Mouse (Mus musculus) brown adipose tissue, adult 24 weeks (tissue): ENCODE measurements around the gene Tppp. TPM values are rescaled to one million over a fixed set of nuclear protein-coding genes. Genes with fewer than 3 reads are reported as not detected.
"Not testable (repeated sequence)": the region's sequence is repeated elsewhere in the genome, so short reads cannot be mapped to it uniquely, and the experiment has no call there.

ENCODE experiments used
- H3K27ac ChIP-seq: fragments of 200-500 bp; replicated peaks from 2 replicates; pipeline ENCODE4 v1.5.1; 2012; ENCODE audit warnings: low read depth, mild to moderate bottlenecking, low read length
- H3K4me1 ChIP-seq: fragments of 200-500 bp; 2 replicates; pipeline ENCODE4 v1.6.1; 2012; ENCODE audit warnings: low read length, mixed read lengths; ENCODE audit not compliant: control insufficient read depth, insufficient read depth, insufficient read length
- H3K4me3 ChIP-seq: fragments of 200-500 bp; 2 replicates; pipeline ENCODE4 v1.5.1; 2012; ENCODE audit warnings: low read depth, mild to moderate bottlenecking, low read length, moderate library complexity; ENCODE audit not compliant: insufficient read depth
- polyA plus RNA-seq: library from polyadenylated mRNA; stranded (reverse); fragments of >200 nt; gene quantifications from 2 replicates; pipeline ENCODE4 v1.2.4, GENCODE M21; 2012; ENCODE audit not compliant: missing spikeins, insufficient read depth, insufficient read length

Tppp gene
- 15.1 and 18.7 TPM in 2 replicates for polyA plus RNA-seq

DNA sequence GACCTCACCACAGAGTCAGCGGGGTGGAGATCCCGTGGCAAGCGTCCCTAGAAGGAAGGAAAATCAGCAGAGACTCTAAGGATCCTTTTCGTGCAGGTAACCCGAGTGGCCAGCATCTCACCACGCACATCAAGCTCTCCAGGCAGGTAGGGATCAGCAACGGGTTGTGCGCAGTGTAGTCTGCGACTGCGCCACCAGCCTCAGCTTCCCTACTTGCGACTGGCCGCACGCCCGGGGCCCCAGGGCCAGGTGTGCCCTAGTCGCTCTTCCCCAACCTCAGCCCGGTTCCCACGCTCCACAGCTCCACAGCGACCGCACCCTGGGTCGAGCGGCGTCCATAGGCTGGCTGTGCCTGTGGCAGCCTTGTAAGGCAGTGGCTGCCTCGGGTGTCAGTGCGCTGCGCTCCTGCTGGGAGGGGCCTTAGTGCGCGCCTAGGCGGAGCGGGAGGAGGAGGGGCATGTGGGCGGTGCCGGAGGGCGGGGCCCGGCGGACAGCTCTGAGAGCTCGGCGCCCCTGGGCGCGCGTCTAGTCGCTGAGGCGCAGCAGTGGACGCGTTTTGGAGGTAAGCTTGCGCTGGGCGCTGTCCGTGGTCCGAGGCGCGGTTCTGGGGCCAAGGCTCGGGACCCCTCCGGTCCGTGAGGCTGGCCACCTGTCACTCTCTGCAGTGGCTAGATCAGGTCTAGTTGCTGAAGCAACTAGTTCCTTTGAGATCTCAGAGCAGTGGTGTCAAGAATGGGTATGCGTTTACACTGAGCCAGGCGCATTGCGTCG lies at the start of gene Tppp:
Gene Tppp, plus strand, starts transcription at position 460 of the 771 bp plus-strand sequence.
- Histone ChIP-seq H3K4me3 (peak within 1 kb of the TSS; percentile 83), H3K27ac (peak within 1 kb of the TSS; percentile 68), H3K4me1 (peaks cover 14% of the 10 kb centered on the region)

DNA sequence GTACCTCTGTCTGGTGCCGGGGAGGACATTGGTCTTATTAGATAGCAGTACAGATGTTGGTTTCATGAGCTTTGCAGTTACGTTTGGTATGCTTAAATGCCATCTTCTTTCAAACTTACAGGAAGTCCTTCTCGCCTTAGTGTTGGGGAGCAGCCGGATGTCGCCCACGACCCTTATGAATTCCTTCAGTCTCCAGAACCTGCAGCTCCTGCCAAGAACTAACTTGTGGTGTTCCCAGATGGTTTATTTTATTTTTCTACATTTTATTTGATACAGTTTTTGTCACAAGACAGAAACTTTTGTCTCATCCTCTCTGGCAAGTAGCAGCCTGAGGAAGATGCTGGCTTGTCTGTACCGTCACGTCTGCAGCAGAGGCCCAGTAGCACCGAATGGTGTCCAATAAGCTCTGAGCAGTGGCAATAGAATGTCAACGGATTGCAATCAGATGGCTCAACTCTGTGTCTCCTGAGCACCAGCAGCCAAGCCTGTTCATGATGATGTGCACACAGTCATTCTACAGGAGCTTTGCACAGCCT lies 49.0 kb upstream of the Tppp start:
- Histone ChIP-seq H3K4me1 (no peaks in the 10 kb centered on the region), H3K4me3 (no peak overlapping the region), H3K27ac (no peak overlapping the region)

DNA sequence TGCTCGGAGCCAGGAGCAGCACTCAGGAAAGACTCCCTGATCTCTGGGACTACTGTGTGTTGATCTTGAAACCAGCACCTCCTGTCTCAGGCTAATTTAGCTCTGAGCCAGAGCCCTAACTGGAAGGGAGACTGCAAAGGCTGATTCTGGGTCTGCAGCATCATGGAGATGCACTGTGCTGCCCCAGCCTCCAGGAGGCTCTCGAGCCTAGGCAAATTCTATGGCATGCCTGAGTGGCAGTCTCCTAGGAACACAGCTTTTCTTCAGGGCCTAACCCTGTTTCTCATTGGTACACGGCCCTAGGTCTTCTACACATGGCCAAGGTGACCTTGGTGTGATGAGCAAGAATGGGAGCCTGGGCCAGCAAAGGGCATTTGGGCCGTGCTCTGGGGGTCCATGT lies 48.0 kb upstream of the Tppp start:
- H3K27ac ChIP-seq, result no peak overlapping the region
- no peaks in the 10 kb centered on the region for H3K4me1 ChIP-seq
- H3K4me3 ChIP-seq, result no peak overlapping the region

DNA sequence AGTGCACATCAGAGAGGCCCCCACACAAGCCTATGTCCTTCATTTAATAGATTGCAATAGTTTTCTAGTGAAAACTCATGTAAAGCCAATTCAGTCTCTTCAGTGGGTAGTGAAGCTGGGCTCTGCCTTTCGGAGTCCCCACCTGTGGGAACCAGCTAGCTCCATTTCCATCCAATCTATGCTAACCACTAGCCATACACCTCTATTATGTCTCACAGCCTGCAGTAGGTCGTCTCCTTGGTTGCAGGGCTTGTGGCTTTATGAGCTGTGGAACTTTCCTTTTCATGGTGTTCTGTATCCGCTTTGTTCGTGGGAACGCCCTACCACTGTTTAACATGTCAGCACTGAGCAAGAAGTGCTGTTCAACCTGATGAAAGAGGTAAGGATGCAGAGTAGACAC lies 45.7 kb upstream of the Tppp start, which contains the start of gene Zdhhc11:
Gene Zdhhc11, plus strand, starts transcription at position 301 of the 400 bp plus-strand sequence.
- no peaks in the 10 kb centered on the region for H3K4me1 ChIP-seq
- no peak within 1 kb of the TSS for H3K27ac ChIP-seq
- H3K4me3 ChIP-seq, result no peak within 1 kb of the TSS

DNA sequence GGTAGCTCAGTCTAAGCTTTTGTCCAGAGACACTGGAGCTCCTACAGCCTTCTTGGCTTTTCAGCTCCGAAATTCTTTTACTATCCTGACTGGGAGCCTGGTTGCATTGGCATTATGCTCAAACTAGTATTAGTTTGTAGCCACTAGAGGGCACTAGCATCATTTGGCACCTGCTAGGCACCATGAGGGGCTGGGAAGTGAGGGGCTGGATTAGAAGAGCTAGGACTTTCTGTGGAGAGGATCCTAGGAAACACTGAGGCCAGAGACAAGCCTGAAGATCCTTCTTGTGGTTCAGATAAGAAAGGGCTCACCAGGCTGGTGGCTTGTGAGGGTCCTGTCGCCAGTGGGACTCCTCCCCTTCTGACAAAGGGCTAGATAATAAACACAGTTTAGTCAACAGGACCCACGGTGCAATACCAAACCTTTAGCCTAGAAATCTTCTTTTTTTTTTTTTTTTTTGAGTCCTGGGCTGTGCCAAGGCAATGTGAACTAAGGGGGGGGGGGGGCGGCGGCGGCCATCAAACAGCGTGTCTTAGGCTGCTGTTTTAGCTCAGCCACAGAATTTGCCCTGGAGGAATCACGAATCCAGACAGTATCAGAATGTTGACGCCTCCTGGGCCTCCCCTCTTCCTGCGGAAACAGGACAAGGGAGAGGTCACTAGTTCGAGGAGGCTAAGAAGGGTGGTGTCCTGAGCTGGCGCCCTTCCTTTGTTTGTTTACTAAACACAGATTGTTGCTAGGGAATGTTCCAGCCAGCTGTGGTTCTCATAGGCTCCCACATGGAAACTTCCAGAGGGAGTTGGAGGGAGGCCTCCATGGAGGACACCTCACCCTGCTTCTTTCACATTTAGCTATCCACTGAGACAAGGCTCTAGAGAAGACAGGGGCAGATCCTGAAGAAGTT lies 38.4 kb upstream of the Tppp start:
- Histone ChIP-seq H3K4me3 (peak overlapping the region; percentile 45), H3K4me1 (peaks cover 14% of the 10 kb centered on the region; the same call in 1 of the 2 replicates), H3K27ac (peak overlapping the region; percentile 95)

DNA sequence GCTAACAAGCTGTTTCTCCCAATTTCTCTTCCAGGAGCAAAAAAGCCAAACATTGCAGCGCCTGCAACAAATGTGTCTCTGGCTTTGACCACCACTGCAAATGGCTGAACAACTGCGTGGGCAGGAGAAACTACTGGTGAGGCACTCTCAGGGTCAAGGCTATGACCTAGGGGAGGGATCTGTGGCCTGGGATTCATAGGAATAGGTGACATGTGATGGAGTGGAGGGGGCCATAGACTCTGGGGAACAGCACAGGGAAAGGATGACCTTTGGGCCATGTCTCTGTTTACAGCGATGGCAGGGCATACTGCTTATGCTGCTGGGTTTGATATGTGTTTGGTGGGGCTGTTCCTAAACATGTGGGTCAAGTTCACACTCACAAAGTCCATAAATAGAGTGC lies 34.7 kb upstream of the Tppp start:
- H3K27ac ChIP-seq, result no peak overlapping the region
- no peak overlapping the region for H3K4me3 ChIP-seq
- peaks cover 14% of the 10 kb centered on the region; the same call in 1 of the 2 replicates for H3K4me1 ChIP-seq

DNA sequence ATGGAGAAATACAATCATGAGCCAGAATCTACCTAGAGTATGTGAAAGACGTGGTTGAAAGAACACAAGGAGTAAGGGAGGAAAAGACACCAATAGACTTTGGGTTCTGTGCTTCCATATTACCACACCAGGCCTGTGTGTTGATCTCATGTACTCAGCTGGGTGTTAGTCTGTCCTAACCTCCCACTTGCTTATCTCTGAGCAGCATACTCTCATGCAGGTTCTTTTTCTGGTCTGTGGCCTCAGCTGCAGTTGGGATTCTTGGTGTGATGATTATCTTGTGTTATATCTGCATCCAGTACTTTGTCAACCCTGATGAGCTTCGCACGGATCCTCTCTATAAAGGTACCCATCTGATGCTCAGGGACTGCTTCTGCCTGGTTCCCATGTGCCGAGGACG lies 32.3 kb upstream of the Tppp start:
- peaks cover 6% of the 10 kb centered on the region; the same call in 1 of the 2 replicates for H3K4me1 ChIP-seq
- H3K27ac ChIP-seq, result no peak overlapping the region
- no peak overlapping the region for H3K4me3 ChIP-seq

DNA sequence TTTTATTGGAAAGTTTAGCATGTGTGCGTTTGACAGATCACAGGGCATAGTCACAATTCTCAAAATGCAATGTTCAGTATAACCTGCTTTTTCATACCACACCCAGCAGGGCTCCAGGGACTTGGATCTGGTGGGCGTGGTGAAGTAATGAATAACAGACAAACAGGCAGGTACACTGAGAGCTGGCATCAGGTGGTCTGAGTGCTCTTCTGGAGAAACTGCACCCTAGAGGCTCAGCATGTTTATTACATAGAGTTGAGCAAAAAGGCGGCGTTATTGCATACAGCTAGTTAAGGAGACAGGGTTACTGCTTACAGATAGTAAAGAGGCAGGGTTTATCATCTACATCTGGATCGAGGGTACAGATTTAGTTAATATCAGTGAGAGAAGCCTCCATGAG lies 18.9 kb upstream of the Tppp start:
- Histone ChIP-seq H3K4me3 (no peak overlapping the region), H3K4me1 (peaks cover 12% of the 10 kb centered on the region; the same call in 1 of the 2 replicates), H3K27ac (no peak overlapping the region)

DNA sequence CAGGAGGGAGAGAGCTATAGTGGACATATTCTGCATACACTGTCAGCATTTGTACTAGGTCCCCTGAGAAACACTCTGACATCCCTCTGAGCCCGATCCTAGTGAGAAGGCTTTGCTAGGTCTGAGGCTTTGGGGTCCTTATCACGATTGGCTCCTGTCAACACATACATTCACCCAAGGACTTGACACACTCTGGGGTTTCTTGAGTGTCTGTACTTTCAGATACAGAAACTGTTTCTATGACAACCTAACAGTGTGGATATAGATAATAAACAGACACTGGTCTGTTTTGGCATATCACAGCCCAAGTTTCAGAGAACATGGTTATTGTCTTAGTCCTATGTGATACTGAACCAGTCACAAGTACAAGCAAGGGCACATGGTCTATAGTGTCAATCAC lies 18.4 kb upstream of the Tppp start:
- Histone ChIP-seq H3K4me1 (peaks cover 12% of the 10 kb centered on the region; the same call in 1 of the 2 replicates), H3K4me3 (no peak overlapping the region), H3K27ac (0 out of 2 replicates have a peak overlapping the region, but pooled peaks have one; percentile 9)

DNA sequence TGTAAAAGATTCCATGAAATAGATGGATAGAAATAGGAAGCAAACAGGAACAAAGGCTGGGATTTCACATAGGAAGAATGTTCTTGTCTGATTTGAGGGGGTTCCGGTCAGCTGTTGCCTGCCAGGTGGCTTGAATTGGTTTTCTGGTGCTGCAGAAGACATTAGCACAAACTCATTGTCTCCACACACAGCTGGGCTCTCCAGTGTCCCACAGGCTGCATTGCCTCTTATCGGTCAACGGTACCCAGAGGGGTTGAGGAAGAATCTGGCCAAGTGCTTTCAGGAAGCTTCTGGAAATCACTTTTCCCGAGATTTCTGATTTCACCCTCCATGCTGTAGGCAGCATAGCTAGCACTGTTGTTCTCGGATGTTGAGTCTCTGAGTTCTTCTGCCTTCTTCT lies 17.9 kb upstream of the Tppp start:
- no peak overlapping the region for H3K4me3 ChIP-seq
- peak overlapping the region; percentile 61 for H3K27ac ChIP-seq
- peaks cover 12% of the 10 kb centered on the region; the same call in 1 of the 2 replicates for H3K4me1 ChIP-seq

DNA sequence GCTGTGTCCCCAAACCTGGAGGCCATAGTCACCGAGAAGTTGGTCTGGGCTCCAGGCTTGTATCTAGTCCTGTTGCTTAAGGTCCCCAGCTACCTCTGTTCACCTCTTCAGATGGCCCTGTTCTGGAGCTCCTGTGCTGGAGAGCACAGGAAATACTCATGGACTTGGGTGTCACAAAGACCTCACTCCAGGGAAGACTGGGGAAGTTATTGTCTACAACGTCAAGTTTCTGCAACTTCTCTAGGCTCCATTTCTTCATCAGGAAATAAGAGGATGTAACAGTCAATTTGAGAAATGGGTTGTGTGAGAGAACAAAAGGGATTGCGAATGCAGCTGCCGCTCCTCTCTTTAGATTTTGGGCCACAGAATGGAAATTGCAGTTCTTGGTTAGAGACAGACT lies 12.8 kb upstream of the Tppp start:
- no peak overlapping the region for H3K27ac ChIP-seq
- no peak overlapping the region for H3K4me3 ChIP-seq
- peaks cover 5% of the 10 kb centered on the region; the same call in 1 of the 2 replicates for H3K4me1 ChIP-seq

DNA sequence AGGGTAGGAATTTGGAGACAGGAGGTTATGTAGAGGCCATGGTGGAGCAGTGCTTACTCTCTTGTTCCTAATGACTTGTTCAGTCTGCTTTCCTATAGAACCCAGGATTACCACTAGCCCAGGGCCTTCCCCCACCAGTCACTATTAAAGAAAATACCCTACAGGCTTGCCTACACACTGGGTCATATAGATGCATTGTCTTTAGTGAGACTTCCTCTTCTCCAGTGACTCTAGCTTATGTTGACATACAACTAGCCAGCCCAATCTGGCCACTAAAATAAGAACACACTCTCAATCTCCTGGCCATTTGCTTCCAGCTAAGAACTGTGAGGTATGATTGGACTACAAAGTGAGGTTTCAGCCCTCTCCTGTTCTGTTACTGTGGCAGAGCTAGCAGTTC lies 8.7 kb upstream of the Tppp start:
- Histone ChIP-seq H3K4me1 (no peaks in the 10 kb centered on the region), H3K4me3 (no peak overlapping the region), H3K27ac (no peak overlapping the region)

DNA sequence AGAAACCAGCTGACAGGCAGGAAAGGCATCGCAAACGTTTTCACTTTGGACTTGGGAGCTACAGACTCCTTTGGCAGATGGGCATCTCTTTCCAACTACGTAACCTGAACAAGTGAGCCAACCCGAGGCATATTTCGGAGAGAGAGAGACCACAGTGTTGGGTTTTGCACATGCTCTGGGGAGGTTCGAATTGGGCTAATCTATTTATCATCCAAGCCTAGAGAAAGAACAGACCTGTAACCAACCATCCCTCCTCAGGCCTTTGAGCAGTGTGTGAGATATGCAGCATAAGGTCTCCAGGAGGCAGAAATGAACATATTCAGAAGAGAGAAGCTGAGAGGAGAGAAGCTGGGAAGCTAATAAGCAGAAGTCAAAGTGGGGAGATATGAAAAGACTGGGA lies 8.2 kb upstream of the Tppp start:
- H3K4me1 ChIP-seq, result no peaks in the 10 kb centered on the region
- H3K4me3 ChIP-seq, result no peak overlapping the region
- H3K27ac ChIP-seq, result no peak overlapping the region

DNA sequence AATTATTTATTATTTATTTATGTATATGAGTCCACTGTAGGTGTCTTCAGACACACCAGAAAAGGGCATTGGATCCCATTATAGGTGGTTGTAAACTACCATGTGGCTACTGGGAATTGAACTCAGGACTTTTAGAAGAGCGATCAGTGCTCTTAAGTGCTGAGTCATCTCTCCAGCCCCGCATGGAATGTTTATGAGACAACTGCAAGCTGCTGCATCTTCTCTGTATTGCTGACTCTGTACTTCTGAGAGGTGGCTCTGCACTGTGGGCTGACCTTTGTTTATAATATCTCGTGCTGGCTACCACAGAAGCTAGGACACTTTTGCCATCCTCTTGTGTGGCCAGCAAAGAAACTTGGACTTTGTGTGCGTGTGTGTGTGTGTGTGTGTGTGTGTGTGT lies 7.7 kb upstream of the Tppp start:
- Histone ChIP-seq H3K4me3 (no peak overlapping the region), H3K27ac (no peak overlapping the region), H3K4me1 (no peaks in the 10 kb centered on the region)

DNA sequence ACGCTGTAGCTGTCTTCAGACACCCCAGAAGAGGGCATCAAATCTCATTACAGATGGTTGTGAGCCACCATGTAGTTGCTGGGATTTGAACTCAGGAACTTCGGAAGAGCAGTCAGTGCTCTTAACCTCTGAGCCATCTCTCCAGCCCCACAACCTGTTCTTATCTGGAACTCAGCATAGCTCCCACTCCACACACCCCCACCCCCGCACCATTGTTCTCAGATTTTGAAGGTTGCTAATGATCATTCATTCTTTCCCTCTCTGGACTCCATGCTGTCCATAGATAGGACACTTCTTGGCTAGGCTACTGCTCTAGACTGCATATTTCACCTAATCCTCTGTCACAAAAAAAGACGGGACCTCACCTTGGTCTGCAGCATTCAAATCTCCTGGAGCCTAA lies 2.3 kb upstream of the Tppp start:
- peaks cover 12% of the 10 kb centered on the region for H3K4me1 ChIP-seq
- H3K4me3 ChIP-seq, H3K27ac ChIP-seq: not testable (repeated sequence)
